Mouse (Mus musculus) forebrain, embryonic 11.5 days (tissue): Measurements from ENCODE around the gene Gm15085. TPM values are rescaled to one million over a fixed set of nuclear protein-coding genes. Genes with fewer than 3 reads are reported as not detected.
"Not testable (repeated sequence)": the region's sequence is repeated elsewhere in the genome, so short reads cannot be mapped to it uniquely, and the experiment has no call there.

ENCODE experiments used
- ATAC-seq: fragments of 200-750 bp; cut with Nextera tagmentation; replicated peaks from 2 replicates; pipeline ENCODE4 v1.8.0; 2017; ENCODE audit warnings: moderate TSS enrichment; ENCODE audit not compliant: low FRiP score
- DNase-seq: peaks from one replicate; pipeline ENCODE4 v3.0.0-alpha.2; 2017; ENCODE audit warnings: low spot score
- H3K27ac ChIP-seq: fragments of 300-500 bp; sonication (generic); 2 replicates; pipeline ENCODE4 v1.5.1; 2014; ENCODE audit warnings: low read depth, low read length
- H3K27me3 ChIP-seq: fragments of 300-500 bp; sonication (generic); 2 replicates; pipeline ENCODE4 v1.6.1; 2014; ENCODE audit warnings: mild to moderate bottlenecking, low read length, mixed read lengths; ENCODE audit not compliant: control insufficient read depth, insufficient read depth
- H3K36me3 ChIP-seq: fragments of 300-500 bp; sonication (generic); 2 replicates; pipeline ENCODE4 v1.6.1; 2014; ENCODE audit warnings: mild to moderate bottlenecking, low read length, moderate library complexity, mixed read lengths; ENCODE audit not compliant: control insufficient read depth, insufficient read depth
- H3K4me1 ChIP-seq: fragments of 300-500 bp; sonication (generic); replicated peaks from 2 replicates; pipeline ENCODE4 v1.6.1; 2014; ENCODE audit warnings: low read length, mixed read lengths; ENCODE audit not compliant: control insufficient read depth, insufficient read depth
- H3K4me2 ChIP-seq: fragments of 300-500 bp; sonication (generic); 2 replicates; pipeline ENCODE4 v1.6.1; 2014; ENCODE audit warnings: low read depth, mild to moderate bottlenecking, low read length, moderate library complexity, mixed read lengths; ENCODE audit not compliant: severe bottlenecking
- H3K4me3 ChIP-seq: fragments of 300-500 bp; sonication (generic); 2 replicates; pipeline ENCODE4 v1.5.1; 2014; ENCODE audit warnings: low read depth, low read length
- H3K9ac ChIP-seq: fragments of 300-500 bp; sonication (generic); 2 replicates; pipeline ENCODE4 v1.6.1; 2014; ENCODE audit warnings: low read length
- H3K9me3 ChIP-seq: fragments of 300-500 bp; sonication (generic); 2 replicates; pipeline ENCODE4 v1.6.1; 2016; ENCODE audit warnings: low read length, mixed read lengths; ENCODE audit not compliant: control insufficient read depth
- WGBS: fragments of 180-500 bp; shearing (Covaris S2); extraction: QIAGEN DNeasy Blood & Tissue Kit; methylation state at CpG from one replicate; pipeline ENCODE4 v1.1.7; 2014; 5-methylcytosine and 5-hydroxymethylcytosine counted together
- polyA plus RNA-seq: library from polyadenylated mRNA; unstranded; fragments of >200 nt; fragmentation: Nextera tagmentation; extraction: Ambion mirVana; gene quantifications from 2 replicates; pipeline ENCODE4 v1.2.1, GENCODE M21; 2014

Gene Gm15085
- not detected in 2 replicates for polyA plus RNA-seq

- not testable (repeated sequence) for H3K27ac ChIP-seq, H3K4me3 ChIP-seq, H3K9me3 ChIP-seq, H3K9ac ChIP-seq, DNase-seq, H3K27me3 ChIP-seq, H3K36me3 ChIP-seq, H3K4me1 ChIP-seq, H3K4me2 ChIP-seq, ATAC-seq
- WGBS = no CpG with 5 or more reads among the region's 6 CpGs
Measured at GRCm38 (mm10) chrX:149447317-149447716, at the start of gene Gm15085. TSS of gene Gm15085 (plus strand) at chrX:149447617.

Other genes with a start within 250 kb of the Gm15085 start
- gene Gm15093, start 175.2 kb upstream of the Gm15085 start, polyA plus RNA-seq = not detected in 2 replicates
- gene Gm10439, start 147.0 kb downstream of the Gm15085 start, polyA plus RNA-seq = not detected in 2 replicates